Comparison of ENCODE assay signal across 20 mouse cellular contexts in the genomic region with DNA sequence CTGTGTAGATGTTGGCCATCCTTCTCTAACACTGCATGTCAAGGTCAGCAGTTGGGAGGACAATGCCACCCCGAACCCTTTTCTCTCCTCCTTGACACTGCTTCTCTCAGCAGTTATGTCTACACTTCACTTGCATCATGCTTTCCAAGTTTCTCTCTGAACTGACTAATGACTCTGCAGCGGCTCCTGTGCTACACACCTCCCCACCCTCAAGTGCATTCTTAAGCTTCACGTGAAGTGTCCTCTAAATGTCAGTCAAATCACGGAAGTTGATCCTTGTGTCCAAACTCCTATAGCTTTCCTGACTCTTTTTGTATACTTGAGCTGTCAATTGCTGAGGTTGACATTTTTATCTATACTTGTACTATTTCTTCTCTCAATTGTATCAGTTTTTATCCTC.
"Had no signal": no experiment of that assay in that cellular context is flagged by ENCODE, and none has a peak within 500 bp of the region (broad histone marks: within the 10 kb centered on the region; RNA-seq: fewer than 3 reads in every experiment).

No protein-coding gene starts in this region.

- H3K4me3 ChIP-seq: liver, embryonic 13.5 days; liver, embryonic 15.5 days; midbrain, embryonic 10.5 days; midbrain, embryonic 12.5 days; myocyte; neural tube, embryonic 13.5 days; neural tube, embryonic 15.5 days; stomach, embryonic 15.5 days had no signal

- H3K27me3 ChIP-seq: liver, embryonic 13.5 days; liver, embryonic 15.5 days; midbrain, embryonic 12.5 days; neural tube, embryonic 13.5 days; neural tube, embryonic 15.5 days; stomach, embryonic 15.5 days had no signal

- H3K9ac ChIP-seq: liver, embryonic 13.5 days; liver, embryonic 15.5 days; liver, postnatal 0 days; lung, embryonic 14.5 days; midbrain, embryonic 12.5 days; neural tube, embryonic 13.5 days; neural tube, embryonic 15.5 days; stomach, embryonic 15.5 days had no signal

- H3K27ac ChIP-seq: liver, embryonic 13.5 days; liver, embryonic 15.5 days; midbrain, embryonic 10.5 days; midbrain, embryonic 12.5 days; neural tube, embryonic 13.5 days; neural tube, embryonic 15.5 days; stomach, embryonic 15.5 days; stomach, postnatal 0 days had no signal

- ATAC-seq: liver, postnatal 0 days; midbrain, embryonic 16.5 days had no signal

- H3K4me1 ChIP-seq: liver, embryonic 13.5 days; liver, embryonic 15.5 days; midbrain, embryonic 10.5 days; midbrain, embryonic 12.5 days; neural tube, embryonic 13.5 days; neural tube, embryonic 15.5 days; stomach, embryonic 15.5 days had no signal

- H3K4me2 ChIP-seq: liver, embryonic 11.5 days; liver, embryonic 13.5 days; liver, embryonic 15.5 days; lung, embryonic 14.5 days; midbrain, embryonic 12.5 days; neural tube, embryonic 13.5 days; neural tube, embryonic 15.5 days; stomach, embryonic 15.5 days had no signal

- DNase-seq: liver, embryonic 13.5 days; liver, postnatal 0 days; lung, embryonic 14.5 days; midbrain, embryonic 14.5 days; retina, postnatal 1 day; right cerebral cortex, adult 18-20 months; right cerebral cortex, postnatal 25 days; thymus, adult 2 months; thymus, postnatal 25 days; thymus, postnatal 4 days had no signal

- H3K36me3 ChIP-seq: liver, embryonic 15.5 days; stomach, embryonic 15.5 days had no signal

- H3K9me3 ChIP-seq: liver, embryonic 13.5 days; liver, embryonic 15.5 days; midbrain, embryonic 10.5 days; midbrain, embryonic 12.5 days; neural tube, embryonic 13.5 days; neural tube, embryonic 15.5 days; stomach, embryonic 15.5 days had no signal
